17 mouse cellular contexts compared by ENCODE assay signal in the genomic region with DNA sequence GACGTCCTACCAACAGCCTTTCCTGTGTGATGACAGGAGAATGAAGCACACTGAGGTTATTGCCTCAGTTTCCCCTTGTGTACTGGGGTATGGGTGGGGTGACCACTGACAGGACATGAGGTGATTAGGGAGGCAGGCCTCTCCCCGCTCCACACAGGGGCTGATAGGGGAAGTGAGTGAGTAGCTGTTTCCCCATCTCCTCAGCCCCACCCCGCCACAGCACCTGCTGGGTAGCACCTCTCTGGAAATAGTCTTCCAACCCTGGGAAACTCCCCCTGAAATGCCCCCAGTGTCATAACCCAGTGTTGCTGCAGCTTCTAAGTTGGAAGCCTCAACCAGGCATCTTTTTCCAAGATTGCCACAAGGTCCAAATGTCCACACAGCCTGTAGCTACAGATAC.
DNase-seq lines count a peak whose midpoint lies in the region; ATAC-seq lines count a peak whose summit lies in the region.
"Had no signal": no experiment of that assay in that cellular context is flagged by ENCODE, and none has a peak within 500 bp of the region (broad histone marks: within the 10 kb centered on the region; RNA-seq: fewer than 3 reads in every experiment).

No protein-coding gene starts in this region.

- no peaks in the 10 kb centered on the region for H3K36me3 ChIP-seq in heart, embryonic 12.5 days
- no peaks in the 10 kb centered on the region for H3K36me3 ChIP-seq in liver, embryonic 15.5 days (replicated peaks)
- no peaks in the 10 kb centered on the region for H3K36me3 ChIP-seq in hindbrain, embryonic 12.5 days
- H3K36me3 ChIP-seq: embryonic facial prominence, embryonic 15.5 days; midbrain, embryonic 15.5 days had no signal

- H3K27ac ChIP-seq in heart, embryonic 12.5 days (ENCODE audit: poor library complexity, severe bottlenecking), result no peak overlapping the region
- H3K27ac ChIP-seq in liver, embryonic 15.5 days (replicated peaks), result peak overlapping the region; percentile 10; the same call in 1 of the 2 replicates
- H3K27ac ChIP-seq in hindbrain, embryonic 12.5 days, result no peak overlapping the region
- H3K27ac ChIP-seq: embryonic facial prominence, embryonic 15.5 days; forebrain, embryonic 12.5 days; hindbrain, embryonic 10.5 days; layer of hippocampus, adult 2 months; left cerebral cortex, adult 2 months; macrophage; midbrain, embryonic 15.5 days had no signal

- H3K27me3 ChIP-seq in heart, embryonic 12.5 days (replicated peaks), result no peaks in the 10 kb centered on the region
- no peaks in the 10 kb centered on the region for H3K27me3 ChIP-seq in liver, embryonic 15.5 days
- no peaks in the 10 kb centered on the region for H3K27me3 ChIP-seq in hindbrain, embryonic 12.5 days
- H3K27me3 ChIP-seq: embryonic facial prominence, embryonic 15.5 days; forebrain, embryonic 12.5 days; midbrain, embryonic 15.5 days had no signal

- peak; percentile 91 for DNase-seq in heart, adult 11 months
- peak; percentile 30 for DNase-seq in thymus, postnatal 25 days
- DNase-seq in thymus, postnatal 10 days (ENCODE audit: low spot score in 2 of 2), result no peak
- peak; percentile 79 to 80 for DNase-seq in spleen, postnatal 36 days (ENCODE audit: low spot score in 2 of 2)
- DNase-seq in right cerebral cortex, postnatal 36 days (ENCODE audit: low spot score in 2 of 2), result no peak
- DNase-seq: cerebellum, adult 2 months; right cerebral cortex, postnatal 14 days had no signal

- WGBS in heart, embryonic 12.5 days, result 70% methylated on average over 3 of the region's 3 CpGs
- 28% methylated on average over 3 of the region's 3 CpGs for WGBS in liver, embryonic 15.5 days (ENCODE audit: insufficient replicate concordance)
- WGBS in hindbrain, embryonic 12.5 days, result 82% methylated on average over 3 of the region's 3 CpGs

- no peak overlapping the region for H3K4me2 ChIP-seq in heart, embryonic 12.5 days
- H3K4me2 ChIP-seq in liver, embryonic 15.5 days, result 0 out of 2 replicates have a peak overlapping the region, but pooled peaks have one; percentile 2
- no peak overlapping the region for H3K4me2 ChIP-seq in hindbrain, embryonic 12.5 days (replicated peaks)
- H3K4me2 ChIP-seq: embryonic facial prominence, embryonic 15.5 days; forebrain, embryonic 12.5 days; midbrain, embryonic 15.5 days had no signal

- no peak for ATAC-seq in heart, embryonic 12.5 days (ENCODE audit: insufficient number of reproducible peaks, low FRiP score)
- peak; percentile 22; the same call in 1 of the 2 replicates for ATAC-seq in liver, embryonic 15.5 days (ENCODE audit: insufficient read depth)
- no peak for ATAC-seq in hindbrain, embryonic 12.5 days (ENCODE audit: low FRiP score)
- ATAC-seq: midbrain, embryonic 15.5 days had no signal

- H3K4me3 ChIP-seq in heart, embryonic 12.5 days, result no peak overlapping the region
- H3K4me3 ChIP-seq in liver, embryonic 15.5 days (replicated peaks), result no peak overlapping the region
- no peak overlapping the region for H3K4me3 ChIP-seq in hindbrain, embryonic 12.5 days
- H3K4me3 ChIP-seq: embryonic facial prominence, embryonic 15.5 days; forebrain, embryonic 12.5 days; hindbrain, embryonic 10.5 days; layer of hippocampus, adult 2 months; left cerebral cortex, adult 2 months; midbrain, embryonic 15.5 days had no signal

- H3K9ac ChIP-seq in heart, embryonic 12.5 days, result no peak overlapping the region
- H3K9ac ChIP-seq in liver, embryonic 15.5 days, result no peak overlapping the region
- no peak overlapping the region for H3K9ac ChIP-seq in hindbrain, embryonic 12.5 days
- H3K9ac ChIP-seq: embryonic facial prominence, embryonic 15.5 days; forebrain, embryonic 12.5 days; midbrain, embryonic 15.5 days had no signal

- H3K9me3 ChIP-seq in heart, embryonic 12.5 days (replicated peaks), result no peaks in the 10 kb centered on the region
- H3K9me3 ChIP-seq in liver, embryonic 15.5 days (replicated peaks), result no peaks in the 10 kb centered on the region
- no peaks in the 10 kb centered on the region for H3K9me3 ChIP-seq in hindbrain, embryonic 12.5 days (replicated peaks)
- H3K9me3 ChIP-seq: embryonic facial prominence, embryonic 15.5 days; forebrain, embryonic 12.5 days; hindbrain, embryonic 10.5 days; midbrain, embryonic 15.5 days had no signal

- H3K4me1 ChIP-seq in heart, embryonic 12.5 days (replicated peaks), result peaks cover 67% of the 10 kb centered on the region
- H3K4me1 ChIP-seq in liver, embryonic 15.5 days (replicated peaks), result peaks cover 67% of the 10 kb centered on the region
- H3K4me1 ChIP-seq in hindbrain, embryonic 12.5 days, result no peaks in the 10 kb centered on the region

Comparison
In these comparisons a context has a peak if more than half of its experiments do, and no peak if none do; other contexts are left out.
1. DNase-seq: peak in heart, adult 11 months (single experiment), thymus, postnatal 25 days (single experiment) and spleen, postnatal 36 days (2 of 2); none in thymus, postnatal 10 days (0 of 2) and right cerebral cortex, postnatal 36 days (0 of 2).